Mouse (Mus musculus): Measurements from ENCODE around the gene Alb.

GRCm38 (mm10) chr5:90512288-90512955 is 51.7 kb downstream of the Alb start:
- TF ChIP-seq GATA1 (IDR thresholded peaks at IDR 0.05; ENCODE audit: low read length) (no peak), TAL1 (IDR thresholded peaks at IDR 0.05; ENCODE audit: low read length) (no peak)

Data from erythroblast, embryonic 14.5 days (primary cell).